Mouse (Mus musculus): ENCODE data around the gene Ly6g6e.

The Ly6g6e gene

GRCm38 (mm10) chr17:35077285-35077684 lies 583 bp downstream of the Ly6g6e start:
- DNase-seq = no peak

- peak; percentile 75 for DNase-seq
Measured at GRCm38 (mm10) chr17:35077786-35078233, 1.1 kb downstream of the Ly6g6e start, which contains the start of gene Ly6g6d. TSS of gene Ly6g6d (minus strand) at chr17:35078065.

GRCm38 (mm10) chr17:35079778-35080177 lies 3.1 kb downstream of the Ly6g6e start:
- DNase-seq = no peak

- DNase-seq = no peak
Measured at GRCm38 (mm10) chr17:35080248-35080647, 3.5 kb downstream of the Ly6g6e start.

- DNase-seq = no peak
Measured at GRCm38 (mm10) chr17:35080710-35081109, 4.0 kb downstream of the Ly6g6e start.

- no peak for DNase-seq
Measured at GRCm38 (mm10) chr17:35082841-35083576, 6.3 kb downstream of the Ly6g6e start.

GRCm38 (mm10) chr17:35083929-35084497 lies 7.3 kb downstream of the Ly6g6e start:
- no peak for DNase-seq

- no peak for DNase-seq
Measured at GRCm38 (mm10) chr17:35085208-35085865, 8.6 kb downstream of the Ly6g6e start, which contains the start of gene Ly6g6f. TSS of gene Ly6g6f (minus strand) at chr17:35085610.

GRCm38 (mm10) chr17:35088151-35088550 lies 11.4 kb downstream of the Ly6g6e start:
- DNase-seq = no peak

- DNase-seq = peak; percentile 93
Measured at GRCm38 (mm10) chr17:35088825-35089644, 12.3 kb downstream of the Ly6g6e start, which contains the start of gene Abhd16a. TSS of gene Abhd16a (plus strand) at chr17:35089263.

- DNase-seq = no peak
Measured at GRCm38 (mm10) chr17:35090166-35090932, 13.6 kb downstream of the Ly6g6e start.

GRCm38 (mm10) chr17:35092403-35093198 lies 15.9 kb downstream of the Ly6g6e start:
- DNase-seq = no peak

- DNase-seq = no peak
Measured at GRCm38 (mm10) chr17:35094475-35095365, 18.0 kb downstream of the Ly6g6e start.

GRCm38 (mm10) chr17:35096597-35096996 lies 19.9 kb downstream of the Ly6g6e start:
- no peak for DNase-seq

GRCm38 (mm10) chr17:35097164-35097655 lies 20.5 kb downstream of the Ly6g6e start:
- DNase-seq = no peak

GRCm38 (mm10) chr17:35100196-35100765 lies 23.6 kb downstream of the Ly6g6e start:
- DNase-seq = peak; percentile 49

- no peak for DNase-seq
Measured at GRCm38 (mm10) chr17:35101161-35101560, 24.5 kb downstream of the Ly6g6e start.

- DNase-seq = no peak
Measured at GRCm38 (mm10) chr17:35102299-35102698, 25.6 kb downstream of the Ly6g6e start.

GRCm38 (mm10) chr17:35103221-35103690 lies 26.6 kb downstream of the Ly6g6e start:
- peak; percentile 85 for DNase-seq
